Mouse (Mus musculus) limb, embryonic 10.5 days (tissue): ENCODE measurements around the gene Prl4a1. TPM values are rescaled to one million over a fixed set of nuclear protein-coding genes. Genes with fewer than 3 reads are reported as not detected.
"Not testable (repeated sequence)": the region's sequence is repeated elsewhere in the genome, so short reads cannot be mapped to it uniquely, and the experiment has no call there.

Experiments
- DNase-seq: peaks from one replicate; pipeline ENCODE4 v3.0.0-alpha.2; 2017; ENCODE audit warnings: low spot score
- H3K27ac ChIP-seq: fragments of 300-500 bp; sonication (generic); 2 replicates; pipeline ENCODE4 v1.5.1; 2016; ENCODE audit warnings: mild to moderate bottlenecking
- H3K27me3 ChIP-seq: fragments of 300-500 bp; sonication (generic); 2 replicates; pipeline ENCODE4 v1.6.1; 2016; ENCODE audit warnings: low read depth, mild to moderate bottlenecking; ENCODE audit not compliant: poor library complexity, severe bottlenecking
- H3K36me3 ChIP-seq: fragments of 300-500 bp; sonication (generic); 2 replicates; pipeline ENCODE4 v1.6.1; 2016; ENCODE audit warnings: mild to moderate bottlenecking, moderate library complexity
- H3K4me1 ChIP-seq: fragments of 300-500 bp; sonication (generic); 2 replicates; pipeline ENCODE4 v1.6.1; 2016
- H3K4me3 ChIP-seq: fragments of 300-500 bp; sonication (generic); 2 replicates; pipeline ENCODE4 v1.5.1; 2016; ENCODE audit warnings: mild to moderate bottlenecking, moderate library complexity
- H3K9me3 ChIP-seq: fragments of 300-500 bp; sonication (generic); replicated peaks from 2 replicates; pipeline ENCODE4 v1.6.1; 2016; ENCODE audit warnings: mild to moderate bottlenecking
- WGBS: fragments of 180-500 bp; shearing (Covaris S2); methylation state at CpG from one replicate; pipeline ENCODE4 v1.1.7; 2016; 5-methylcytosine and 5-hydroxymethylcytosine counted together
- polyA plus RNA-seq: library from polyadenylated mRNA; unstranded; fragments of >200 nt; fragmentation: Nextera tagmentation; extraction: Ambion mirVana; gene quantifications from 2 replicates; pipeline ENCODE4 v1.2.1, GENCODE M21; 2016

Gene Prl4a1
- polyA plus RNA-seq: not detected in 2 replicates

DNA sequence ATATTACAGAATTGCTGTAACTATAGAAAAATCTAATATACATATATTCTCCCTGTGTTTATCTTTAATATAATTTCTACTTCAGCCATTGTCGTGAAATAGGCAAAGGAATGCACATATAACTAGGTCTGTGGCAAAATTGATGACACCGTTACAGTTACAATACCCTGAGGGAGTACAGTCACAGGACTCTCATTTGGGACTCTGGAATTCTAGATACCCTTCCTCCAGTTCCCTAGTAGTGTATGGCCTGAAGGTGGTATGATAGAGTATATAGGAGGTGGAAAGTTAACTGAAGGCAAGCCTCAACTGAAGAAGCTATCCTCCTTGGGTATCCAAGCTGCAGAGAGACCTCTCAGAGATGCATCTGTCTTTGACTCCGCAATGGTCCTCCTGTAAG lies at the start of gene Prl4a1:
Gene Prl4a1, plus strand, starts transcription at position 301 of the 400 bp plus-strand sequence.
- H3K4me3 ChIP-seq: no peak within 1 kb of the TSS
- H3K27me3 ChIP-seq: no peaks in the 10 kb centered on the region
- no peak within 1 kb of the TSS for H3K27ac ChIP-seq
- no peak for DNase-seq
- H3K4me1 ChIP-seq: no peaks in the 10 kb centered on the region
- WGBS: 93% methylated on average over 3 of the region's 3 CpGs
- H3K9me3 ChIP-seq: no peaks in the 10 kb centered on the region
- no peaks in the 10 kb centered on the region for H3K36me3 ChIP-seq

DNA sequence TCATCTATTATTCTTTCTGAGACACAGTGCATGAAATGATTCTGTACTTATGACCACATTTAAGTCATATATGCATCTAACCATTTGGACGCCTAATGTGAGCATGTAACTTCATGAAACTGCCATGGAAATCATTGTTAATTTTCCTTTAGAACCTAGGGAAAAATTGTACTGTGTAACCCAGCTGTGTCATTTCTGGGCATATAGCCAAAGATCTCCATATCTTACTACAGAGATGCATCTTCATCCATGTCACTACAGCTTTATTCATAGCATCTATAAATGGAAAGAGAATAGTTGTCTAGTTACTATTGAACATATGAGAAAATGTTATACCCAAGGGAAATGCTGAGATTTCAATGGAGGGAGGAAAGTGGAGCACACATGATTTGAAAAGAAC lies 43.1 kb upstream of the Prl4a1 start:
- 84% methylated on average over 1 of the region's 1 CpGs for WGBS
- DNase-seq: no peak

DNA sequence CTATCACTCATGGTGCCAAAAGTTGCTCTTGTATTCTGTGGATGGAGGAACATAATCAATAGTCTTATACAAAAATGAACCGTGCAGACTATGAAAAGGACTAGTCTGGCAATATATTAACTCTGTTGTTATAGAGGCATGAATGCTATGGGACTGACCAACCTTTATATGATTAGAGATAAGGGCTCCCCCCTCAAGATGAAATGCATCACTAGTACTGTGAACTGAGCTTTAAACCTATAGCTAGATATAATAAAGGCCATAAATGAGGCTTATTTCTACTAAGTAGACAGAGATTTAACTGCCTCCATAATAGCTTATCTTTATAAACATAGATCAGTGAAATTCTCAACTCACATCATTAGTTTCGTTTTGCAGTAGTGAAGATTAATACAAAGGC lies 41.7 kb upstream of the Prl4a1 start:
- not testable (repeated sequence) for H3K36me3 ChIP-seq, H3K4me1 ChIP-seq, H3K27me3 ChIP-seq, H3K4me3 ChIP-seq, DNase-seq, H3K9me3 ChIP-seq, H3K27ac ChIP-seq
- WGBS: 77% methylated on average over 2 of the region's 2 CpGs

More for the DNA sequence above, 43.1 kb upstream of the Prl4a1 start:
- Histone ChIP-seq H3K27ac (no peak overlapping the region), H3K27me3 (no peaks in the 10 kb centered on the region), H3K4me3 (no peak overlapping the region), H3K4me1 (no peaks in the 10 kb centered on the region), H3K36me3 (no peaks in the 10 kb centered on the region), H3K9me3 (no peaks in the 10 kb centered on the region)

DNA sequence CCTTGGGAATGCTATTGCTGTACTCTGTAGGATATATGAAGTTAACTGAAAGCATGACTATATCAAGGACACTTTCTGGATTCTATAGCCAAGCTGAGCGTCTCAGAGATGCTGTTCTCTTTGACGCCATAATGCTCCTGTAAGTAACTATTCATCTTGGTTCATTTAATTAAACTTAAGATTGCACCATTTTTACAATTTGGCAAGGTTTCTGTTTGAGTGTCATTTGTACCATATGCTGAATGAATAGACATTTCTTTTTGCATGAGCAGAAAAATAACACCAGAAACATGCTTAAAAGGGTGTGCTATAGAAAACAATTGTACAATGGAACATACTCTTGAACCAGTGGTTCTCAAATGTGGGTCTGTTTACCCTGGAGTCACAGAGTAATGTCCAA lies 38.4 kb upstream of the Prl4a1 start:
- Histone ChIP-seq H3K4me1 (no peaks in the 10 kb centered on the region), H3K9me3 (no peaks in the 10 kb centered on the region), H3K4me3 (no peak overlapping the region), H3K36me3 (no peaks in the 10 kb centered on the region), H3K27ac (no peak overlapping the region), H3K27me3 (no peaks in the 10 kb centered on the region)
- WGBS: 93% methylated on average over 2 of the region's 2 CpGs
- DNase-seq: no peak

- H3K27ac ChIP-seq, H3K36me3 ChIP-seq, DNase-seq, H3K4me1 ChIP-seq, H3K9me3 ChIP-seq, H3K4me3 ChIP-seq, H3K27me3 ChIP-seq: not testable (repeated sequence)
- 80% methylated on average over 3 of the region's 3 CpGs for WGBS
Observed at GRCm38 (mm10) chr13:27996557-27996956, 19.5 kb upstream of the Prl4a1 start.

DNA sequence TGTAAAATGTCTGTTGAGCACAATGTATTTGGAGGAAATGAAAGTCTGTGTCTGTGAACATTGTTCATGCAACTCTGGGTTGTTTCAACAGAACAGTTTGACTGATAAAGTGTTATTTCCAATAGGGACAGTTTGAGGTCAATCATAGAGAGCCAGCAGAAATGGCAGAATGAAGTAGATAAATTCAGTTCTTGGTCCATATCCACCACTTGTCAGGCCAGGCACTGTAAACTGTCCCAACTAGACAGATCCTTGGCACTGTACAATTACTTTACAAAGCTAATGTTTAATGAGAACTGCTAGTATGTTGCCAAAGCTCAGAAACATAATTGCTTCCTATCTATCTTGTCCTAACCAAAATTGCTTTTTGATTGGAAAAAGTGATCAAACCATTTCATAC lies 13.3 kb downstream of the Prl4a1 start:
- H3K36me3 ChIP-seq: no peaks in the 10 kb centered on the region
- H3K4me3 ChIP-seq: no peak overlapping the region
- no peak overlapping the region for H3K27ac ChIP-seq
- H3K4me1 ChIP-seq: no peaks in the 10 kb centered on the region
- DNase-seq: no peak
- no peaks in the 10 kb centered on the region for H3K9me3 ChIP-seq
- no peaks in the 10 kb centered on the region for H3K27me3 ChIP-seq

GRCm38 (mm10) chr13:28069315-28069714 lies 53.3 kb downstream of the Prl4a1 start:
- WGBS: 89% methylated on average over 3 of the region's 3 CpGs
- no peak for DNase-seq

More at GRCm38 (mm10) chr13:28069315-28069714, 53.3 kb downstream of the Prl4a1 start:
- Histone ChIP-seq H3K4me1 (no peaks in the 10 kb centered on the region), H3K36me3 (no peaks in the 10 kb centered on the region), H3K4me3 (no peak overlapping the region), H3K27me3 (no peaks in the 10 kb centered on the region), H3K27ac (no peak overlapping the region), H3K9me3 (no peaks in the 10 kb centered on the region)

Other genes starting within 250 kb of the Prl4a1 start
- gene Prl7c1, start 235.4 kb upstream of the Prl4a1 start, polyA plus RNA-seq: not detected in 2 replicates
- not detected in 2 replicates for gene Prl2a1, start 214.6 kb upstream of the Prl4a1 start, polyA plus RNA-seq
- not detected in 2 replicates for gene Prl2c1, start 166.9 kb upstream of the Prl4a1 start, polyA plus RNA-seq
- not detected in 2 replicates for gene Prl5a1, start 126.3 kb downstream of the Prl4a1 start, polyA plus RNA-seq
- 2.6 and 5.4 TPM in 2 replicates for gene Gm11361, start 241.3 kb downstream of the Prl4a1 start, polyA plus RNA-seq